13 mouse cellular contexts compared by ENCODE assay signal in genomic region chr15:30694286-30694685, GRCm38 (mm10).
A peak's percentile ranks its signal among the peaks of the same experiment; 100 is the strongest.
DNase-seq lines count a peak whose midpoint lies in the region; ATAC-seq and TF ChIP-seq lines count a peak whose summit lies in the region.
"Had no signal": no experiment of that assay in that cellular context is flagged by ENCODE, and none has a peak within 500 bp of the region (broad histone marks: within the 10 kb centered on the region; RNA-seq: fewer than 3 reads in every experiment).

No protein-coding gene starts in this region.

- no peak for ATAC-seq in forebrain, embryonic 14.5 days

- H3K27me3 ChIP-seq in forebrain, embryonic 14.5 days (replicated peaks; ENCODE audit: control insufficient read depth, insufficient read depth, low read length), result no peaks in the 10 kb centered on the region
- no peaks in the 10 kb centered on the region for H3K27me3 ChIP-seq in midbrain, embryonic 10.5 days (ENCODE audit: low read depth, poor library complexity, severe bottlenecking)
- H3K27me3 ChIP-seq: heart, embryonic 13.5 days; liver, embryonic 15.5 days had no signal

- H3K27ac ChIP-seq in left cerebral cortex, adult 2 months, result peak overlapping the region; percentile 53
- peak overlapping the region; percentile 56 for H3K27ac ChIP-seq in forebrain, embryonic 14.5 days (ENCODE audit: low read depth, low read length)
- peak overlapping the region; percentile 64; the same call in 1 of the 2 replicates for H3K27ac ChIP-seq in midbrain, embryonic 10.5 days (replicated peaks)
- H3K27ac ChIP-seq: heart, embryonic 13.5 days; liver, embryonic 15.5 days had no signal

- H3K4me2 ChIP-seq in forebrain, embryonic 14.5 days (ENCODE audit: low read length), result no peak overlapping the region
- H3K4me2 ChIP-seq: heart, embryonic 13.5 days; liver, embryonic 15.5 days had no signal

- WGBS in forebrain, embryonic 14.5 days, result 54% methylated on average over 1 of the region's 1 CpGs
- WGBS in midbrain, embryonic 10.5 days, result 88% methylated on average over 1 of the region's 1 CpGs

- TF ChIP-seq CTCF in left cerebral cortex, adult 2 months (IDR thresholded peaks at IDR 0.05), result no peak

- no peaks in the 10 kb centered on the region for H3K9me3 ChIP-seq in forebrain, embryonic 14.5 days (replicated peaks; ENCODE audit: control insufficient read depth, low read length)
- H3K9me3 ChIP-seq in midbrain, embryonic 10.5 days (replicated peaks), result no peaks in the 10 kb centered on the region
- H3K9me3 ChIP-seq: heart, embryonic 13.5 days; liver, embryonic 15.5 days had no signal

- H3K9ac ChIP-seq in forebrain, embryonic 14.5 days (ENCODE audit: low read length), result no peak overlapping the region
- H3K9ac ChIP-seq: heart, embryonic 13.5 days; liver, embryonic 15.5 days had no signal

- intact Hi-C loops in left cerebral cortex, adult 2 months (cut with DNase I), result no loop called here
- intact Hi-C loops in left cerebral cortex, postnatal 10 days (cut with DNase I), result no loop called here

- no peak for DNase-seq in left cerebral cortex, adult 2 months (ENCODE audit: extremely low spot score in 1 of 2, low spot score in 2 of 2)
- no peak for DNase-seq in left cerebral cortex, postnatal 10 days (ENCODE audit: extremely low spot score in 1 of 2, low spot score in 2 of 2)
- no peak for DNase-seq in forebrain, embryonic 14.5 days (ENCODE audit: low spot score)
- DNase-seq in midbrain, embryonic 10.5 days (ENCODE audit: low spot score), result no peak
- DNase-seq in retina, postnatal 1 day, result no peak
- no peak for DNase-seq in heart, postnatal 4 days
- no peak for DNase-seq in Muller cell, postnatal 12 days (ENCODE audit: inconsistent ontology term)
- DNase-seq in ovary, postnatal 36 days (ENCODE audit: low spot score), result no peak
- DNase-seq: cerebellum, adult 8-10 months; gastrocnemius, postnatal 36 days; lung, postnatal 4 days had no signal

- peaks cover 8% of the 10 kb centered on the region; the same call in 1 of the 2 replicates for H3K4me1 ChIP-seq in forebrain, embryonic 14.5 days (ENCODE audit: control insufficient read depth, insufficient read depth, low read length)
- H3K4me1 ChIP-seq in midbrain, embryonic 10.5 days, result peaks cover 19% of the 10 kb centered on the region
- H3K4me1 ChIP-seq: liver, embryonic 15.5 days had no signal

- H3K36me3 ChIP-seq in forebrain, embryonic 14.5 days (ENCODE audit: control insufficient read depth, insufficient read depth, low read length), result no peaks in the 10 kb centered on the region
- no peaks in the 10 kb centered on the region for H3K36me3 ChIP-seq in midbrain, embryonic 10.5 days
- H3K36me3 ChIP-seq: heart, embryonic 13.5 days; liver, embryonic 15.5 days had no signal

- H3K4me3 ChIP-seq in left cerebral cortex, adult 2 months, result no peak overlapping the region
- H3K4me3 ChIP-seq in forebrain, embryonic 14.5 days (ENCODE audit: low read depth, low read length), result no peak overlapping the region
- no peak overlapping the region for H3K4me3 ChIP-seq in midbrain, embryonic 10.5 days
- H3K4me3 ChIP-seq: heart, embryonic 13.5 days; liver, embryonic 15.5 days had no signal
